Mouse (Mus musculus) lung, adult 2 months (tissue): Measurements from ENCODE around the gene Il27ra.
A peak's percentile ranks its signal among the peaks of the same experiment; 100 is the strongest.

Source experiments
- CTCF ChIP-seq: fragments of 200-500 bp; IDR thresholded peaks from 2 replicates; pipeline ENCODE4 v1.5.1; 2011; ENCODE audit warnings: mild to moderate bottlenecking, low read length, control low read depth; ENCODE audit not compliant: insufficient read depth
- POLR2A ChIP-seq: fragments of 200-500 bp; IDR thresholded peaks from 2 replicates; pipeline ENCODE4 v1.6.1; 2011; ENCODE audit warnings: low read depth, mild to moderate bottlenecking, control low read depth, low read length, borderline replicate concordance; ENCODE audit errors: extremely low read depth

- peak; percentile 78 for TF ChIP-seq CTCF
- TF ChIP-seq POLR2A = no peak
Measured at GRCm38 (mm10) chr8:84042066-84042947, at the start of gene Il27ra.
